Mouse (Mus musculus) layer of hippocampus, adult 8-10 months (tissue): ENCODE data around the gene Eef1g. TPM values are rescaled to one million over a fixed set of nuclear protein-coding genes. Genes with fewer than 3 reads are reported as not detected.

Experiments used
- DNase-seq, 2 experiments: peaks; one replicate each; pipeline ENCODE4 v3.0.0; 2022; ENCODE audit warnings: low spot score in 2 of 2
- total RNA-seq, 4 experiments: library from RNA; stranded (reverse); gene quantifications; 2 replicates each; pipeline ENCODE4 v1.2.4; 2022

The Eef1g gene
- 100 to 1,000 TPM; 223 to 248 (median 236) TPM for total RNA-seq

- peak; percentile 99 to 100 for DNase-seq
Observed at GRCm38 (mm10) chr19:8966590-8967372, at the start of gene Eef1g. Gene Eef1g (plus strand): TSS chr19:8967041.

GRCm38 (mm10) chr19:8919000-8919399 lies 47.8 kb upstream of the Eef1g start:
- DNase-seq, result no peak

GRCm38 (mm10) chr19:8919684-8920072 lies 47.2 kb upstream of the Eef1g start:
- no peak for DNase-seq

GRCm38 (mm10) chr19:8920073-8920736 lies 46.6 kb upstream of the Eef1g start, which contains the start of gene B3gat3:
Gene B3gat3 (plus strand): TSS chr19:8920374.
- DNase-seq, result peak; percentile 92 to 93

GRCm38 (mm10) chr19:8920836-8921291 lies 46.0 kb upstream of the Eef1g start:
- no peak for DNase-seq

- DNase-seq, result no peak
Observed at GRCm38 (mm10) chr19:8921741-8922140, 45.1 kb upstream of the Eef1g start.

- DNase-seq, result no peak
Observed at GRCm38 (mm10) chr19:8926766-8927165, 40.1 kb upstream of the Eef1g start.

GRCm38 (mm10) chr19:8927891-8928525 lies 38.8 kb upstream of the Eef1g start:
- no peak for DNase-seq

GRCm38 (mm10) chr19:8928689-8929223 lies 38.1 kb upstream of the Eef1g start:
- DNase-seq, result no peak

- DNase-seq, result peak in 1 of 2 experiments; percentile 57
Observed at GRCm38 (mm10) chr19:8929224-8930088, 37.4 kb upstream of the Eef1g start, which contains the start of the genes Rom1 and Eml3. Gene Rom1 (minus strand): TSS chr19:8929356. Gene Eml3 (plus strand): TSS chr19:8929552.

GRCm38 (mm10) chr19:8930117-8930516 lies 36.7 kb upstream of the Eef1g start:
- DNase-seq, result no peak

- no peak for DNase-seq
Observed at GRCm38 (mm10) chr19:8930771-8931170, 36.1 kb upstream of the Eef1g start.

- no peak for DNase-seq
Observed at GRCm38 (mm10) chr19:8936736-8937135, 30.1 kb upstream of the Eef1g start.

GRCm38 (mm10) chr19:8940526-8941133 lies 26.2 kb upstream of the Eef1g start:
- DNase-seq, result no peak

- no peak for DNase-seq
Observed at GRCm38 (mm10) chr19:8941136-8941514, 25.7 kb upstream of the Eef1g start.

GRCm38 (mm10) chr19:8941515-8942217 lies 25.2 kb upstream of the Eef1g start, which contains the start of gene Mta2:
Gene Mta2 (plus strand): TSS chr19:8941875.
- DNase-seq, result peak; percentile 90 to 91

- no peak for DNase-seq
Observed at GRCm38 (mm10) chr19:8942276-8942964, 24.4 kb upstream of the Eef1g start.

- no peak for DNase-seq
Observed at GRCm38 (mm10) chr19:8943047-8943446, 23.8 kb upstream of the Eef1g start.

GRCm38 (mm10) chr19:8944062-8944461 lies 22.8 kb upstream of the Eef1g start:
- no peak for DNase-seq
